Mouse (Mus musculus): ENCODE data around the gene Prpf40b. TPM values are rescaled to one million over a fixed set of nuclear protein-coding genes. Genes with fewer than 3 reads are reported as not detected.

The Prpf40b gene
- total RNA-seq, 4 experiments from 2014 or later = 87.9 to 95.7 (median 93.4) TPM

Other genes starting within 250 kb of the Prpf40b start
- 1 to 10 TPM in 3 of 4 experiments, under 1 TPM in 1; 0.73 to 1.5 (median 1.2) TPM for gene Prph, start 239.9 kb upstream of the Prpf40b start, total RNA-seq (2022)
- under 1 TPM in 2 of 4 experiments, not detected in 2; 0.74 to 0.95 TPM for gene Troap, start 220.5 kb upstream of the Prpf40b start, total RNA-seq (2022)
- not detected for gene C1ql4, start 207.3 kb upstream of the Prpf40b start, total RNA-seq (2022)
- gene Dnajc22, start 201.9 kb upstream of the Prpf40b start, total RNA-seq (2022) = under 1 TPM in 3 of 4 experiments, not detected in 1; 0.30 to 0.56 (median 0.34) TPM
- gene Spats2, start 169.2 kb upstream of the Prpf40b start, total RNA-seq (2022) = 10 to 100 TPM; 29.7 to 34.1 (median 33.2) TPM
- 100 to 1,000 TPM; 141 to 172 (median 154) TPM for gene Kcnh3, start 70.2 kb upstream of the Prpf40b start, total RNA-seq (2022)
- gene Mcrs1, start 43.1 kb upstream of the Prpf40b start, total RNA-seq (2022) = 10 to 100 TPM; 86.7 to 96.0 (median 87.8) TPM
- gene Fam186b, start 801 bp downstream of the Prpf40b start, total RNA-seq (2022) = 1 to 10 TPM in 3 of 4 experiments, under 1 TPM in 1; 0.58 to 2.1 (median 1.1) TPM
- 10 to 100 TPM; 10.7 to 14.2 (median 12.7) TPM for gene Fmnl3, start 75.4 kb downstream of the Prpf40b start, total RNA-seq (2022)
- 100 to 1,000 TPM; 336 to 365 (median 345) TPM for gene Tmbim6, start 97.8 kb downstream of the Prpf40b start, total RNA-seq (2022)
- 10 to 100 TPM; 19.1 to 22.9 (median 19.5) TPM for gene Nckap5l, start 162.7 kb downstream of the Prpf40b start, total RNA-seq (2022)
- 1 to 10 TPM; 4.5 to 6.2 (median 6.2) TPM for gene Bcdin3d, start 179.6 kb downstream of the Prpf40b start, total RNA-seq (2022)
- 100 to 1,000 TPM; 421 to 457 (median 452) TPM for gene Faim2, start 233.1 kb downstream of the Prpf40b start, total RNA-seq (2022)

Data from left cerebral cortex, adult 8-10 months (tissue).